Mouse (Mus musculus) MEL (cell line): Measurements from ENCODE around the gene Pip5k1a. TPM values are rescaled to one million over a fixed set of nuclear protein-coding genes. Genes with fewer than 3 reads are reported as not detected.
A peak's percentile ranks its signal among the peaks of the same experiment; 100 is the strongest.

Source experiments
- DNase-seq: peaks from one replicate; pipeline ENCODE4 v3.0.0; 2011; ENCODE audit warnings: low read depth, low spot score
- H3K27ac ChIP-seq: 2 replicates; pipeline ENCODE4 v1.5.1; 2012; ENCODE audit warnings: low read depth, mild to moderate bottlenecking, control low read depth, low read length, moderate library complexity; ENCODE audit not compliant: control insufficient read depth
- H3K27me3 ChIP-seq, 2 experiments: fragments of 150-350 bp in 1 of 2; sonication (generic) in 1 of 2; 2 replicates each; pipeline ENCODE4 v1.6.1; 2012; ENCODE audit warnings: low read length in 2 of 2, mild to moderate bottlenecking in 2 of 2, improper control_type of control experiment in 1 of 2, moderate library complexity in 1 of 2; ENCODE audit not compliant: insufficient read depth in 2 of 2, control insufficient read depth in 1 of 2
- H3K36me3 ChIP-seq, 2 experiments: 2 replicates each; pipeline ENCODE4 v1.6.1; 2012 to 2014; ENCODE audit warnings: low read length in 2 of 2, improper control_type of control experiment in 1 of 2, inconsistent platforms in 1 of 2, mild to moderate bottlenecking in 1 of 2; ENCODE audit not compliant: insufficient read depth in 2 of 2, control insufficient read depth in 1 of 2
- H3K4me1 ChIP-seq, 2 experiments: fragments of 150-350 bp in 1 of 2; sonication (generic) in 1 of 2; 2 replicates each; pipeline ENCODE4 v1.6.1; 2012; ENCODE audit warnings: low read length in 2 of 2, improper control_type of control experiment in 1 of 2, mild to moderate bottlenecking in 1 of 2; ENCODE audit not compliant: insufficient read depth in 2 of 2, control insufficient read depth in 1 of 2
- H3K4me3 ChIP-seq, 2 experiments: fragments of 150-350 bp in 1 of 2; sonication (generic) in 1 of 2; 2 replicates each; pipeline ENCODE4 v1.5.1; 2012; ENCODE audit warnings: low read depth in 2 of 2, low read length in 2 of 2, mild to moderate bottlenecking in 2 of 2, moderate library complexity in 2 of 2, control low read depth in 1 of 2, improper control_type of control experiment in 1 of 2; ENCODE audit not compliant: control insufficient read depth in 1 of 2, insufficient read depth in 1 of 2
- H3K79me2 ChIP-seq: 2 replicates; pipeline ENCODE4 v1.6.1; 2012; ENCODE audit warnings: mild to moderate bottlenecking, low read length, moderate library complexity; ENCODE audit not compliant: control insufficient read depth, poor library complexity, insufficient read depth
- H3K9ac ChIP-seq: 2 replicates; pipeline ENCODE4 v1.6.1; 2012; ENCODE audit warnings: low read depth, mild to moderate bottlenecking, control low read depth, low read length, moderate library complexity; ENCODE audit not compliant: control insufficient read depth, poor library complexity, severe bottlenecking
- H3K9me3 ChIP-seq: fragments of 150-350 bp; sonication (generic); replicated peaks from 2 replicates; pipeline ENCODE4 v1.6.1; 2012; ENCODE audit warnings: mild to moderate bottlenecking, low read length, improper control_type of control experiment, moderate library complexity; ENCODE audit not compliant: insufficient read depth
- CHD2 ChIP-seq: IDR thresholded peaks from 2 replicates; pipeline ENCODE4 v1.6.1; 2011; ENCODE audit warnings: low read length, improper control_type of control experiment
- EP300 ChIP-seq, 2 experiments: IDR thresholded peaks; 2 replicates each; pipeline ENCODE4 v1.6.1; 2011; ENCODE audit warnings: improper control_type of control experiment in 2 of 2, low read length in 2 of 2, low read depth in 1 of 2, mild to moderate bottlenecking in 1 of 2
- GABPA ChIP-seq: IDR thresholded peaks from 2 replicates; pipeline ENCODE4 v1.6.1; 2012; ENCODE audit warnings: low read depth, mild to moderate bottlenecking, inconsistent platforms, low read length, improper control_type of control experiment, moderate library complexity
- HCFC1 ChIP-seq: IDR thresholded peaks from 2 replicates; pipeline ENCODE4 v1.6.1; 2012; ENCODE audit warnings: low read depth, mild to moderate bottlenecking, inconsistent platforms, low read length, improper control_type of control experiment, moderate library complexity
- MAX ChIP-seq: IDR thresholded peaks from 2 replicates; pipeline ENCODE4 v1.6.1; 2011; ENCODE audit warnings: low read length, improper control_type of control experiment
- MAZ ChIP-seq: IDR thresholded peaks from 2 replicates; pipeline ENCODE4 v1.6.1; 2012; ENCODE audit warnings: low read depth, mild to moderate bottlenecking, inconsistent platforms, low read length, improper control_type of control experiment
- POLR2AphosphoS2 ChIP-seq: IDR thresholded peaks from 2 replicates; pipeline ENCODE4 v1.6.1; 2011; ENCODE audit warnings: low read length, improper control_type of control experiment
- RAD21 ChIP-seq: IDR thresholded peaks from 2 replicates; pipeline ENCODE4 v1.6.1; 2011; ENCODE audit warnings: mild to moderate bottlenecking, low read depth, low read length, improper control_type of control experiment
- SIN3A ChIP-seq: IDR thresholded peaks from 2 replicates; pipeline ENCODE4 v1.6.1; 2012; ENCODE audit warnings: low read length, improper control_type of control experiment, inconsistent platforms
- USF1 ChIP-seq: IDR thresholded peaks from 2 replicates; pipeline ENCODE4 v1.6.1; 2014; ENCODE audit warnings: low read depth, mild to moderate bottlenecking, inconsistent platforms, low read length, improper control_type of control experiment, moderate library complexity
- ZC3H11A ChIP-seq: IDR thresholded peaks from 2 replicates; pipeline ENCODE4 v1.6.1; 2012; ENCODE audit warnings: low read depth, mild to moderate bottlenecking, inconsistent platforms, low read length, improper control_type of control experiment
- ZNF384 ChIP-seq: IDR thresholded peaks from 2 replicates; pipeline ENCODE4 v1.6.1; 2012; ENCODE audit warnings: low read depth, mild to moderate bottlenecking, inconsistent platforms, low read length, improper control_type of control experiment
- polyA plus RNA-seq, 2 experiments: library from polyadenylated mRNA; stranded (reverse) in 1 of 2; unstranded in 1 of 2; fragments of >175 nt in 1 of 2; fragments of >200 nt in 1 of 2; gene quantifications; 2 replicates each; pipeline versions ENCODE4 v1.2.1 to v1.2.4; 2012; ENCODE audit warnings: low replicate concordance in 2 of 2, low read depth in 1 of 2; ENCODE audit not compliant: insufficient read length in 2 of 2, insufficient read depth in 1 of 2, missing spikeins in 1 of 2
- total RNA-seq: library from RNA; depleted of rRNA; stranded (reverse); fragments of 300-350 nt; gene quantifications from 2 replicates; pipeline ENCODE4 v1.2.3, GENCODE M21; 2012

Pip5k1a gene
- total and polyA plus RNA-seq, 3 experiments, result 47.7 to 322 (median 103) TPM

- TF ChIP-seq SIN3A, result peak; percentile 80
- no peak; the same call in 1 of the 2 replicates for TF ChIP-seq MAX
- TF ChIP-seq USF1, result no peak
These were observed 92.1 kb downstream of the Pip5k1a start (continued) for GRCm38 (mm10) chr3:95014428-95015151.

GRCm38 (mm10) chr3:95013699-95014427 lies 92.9 kb downstream of the Pip5k1a start:
- H3K36me3 ChIP-seq, result peaks cover 0 to 13% of the 10 kb centered on the region in 2 experiments; a peak in 3 of 4 replicates
- no peak for DNase-seq
- H3K4me1 ChIP-seq, result peaks cover 4 to 15% of the 10 kb centered on the region in 2 experiments
- no peak overlapping the region for H3K27ac ChIP-seq
- no peaks in the 10 kb centered on the region for H3K27me3 ChIP-seq
- no peaks in the 10 kb centered on the region for H3K9me3 ChIP-seq
- peaks cover 24% of the 10 kb centered on the region for H3K79me2 ChIP-seq
- H3K9ac ChIP-seq, result peak overlapping the region; percentile 83
- TF ChIP-seq CHD2 (no peak), HCFC1 (no peak), RAD21 (no peak), GABPA (no peak), MAZ (no peak), POLR2AphosphoS2 (no peak), ZNF384 (no peak)
- H3K4me3 ChIP-seq, result peak overlapping the region; percentile 64 to 71

- no peaks in the 10 kb centered on the region for H3K9me3 ChIP-seq
- no peak for DNase-seq
- no peak for TF ChIP-seq EP300 (IDR thresholded peaks at IDR 0.05; ENCODE audit: low read depth in 1 of 2, low read length in 2 of 2)
- TF ChIP-seq HCFC1, result no peak
- TF ChIP-seq ZC3H11A, result no peak
- peaks cover 24% of the 10 kb centered on the region for H3K79me2 ChIP-seq
- H3K27ac ChIP-seq, result no peak overlapping the region
- H3K4me1 ChIP-seq, result peaks cover 4 to 15% of the 10 kb centered on the region in 2 experiments
- H3K9ac ChIP-seq, result no peak overlapping the region
- H3K36me3 ChIP-seq, result peaks cover 0 to 13% of the 10 kb centered on the region in 2 experiments; a peak in 3 of 4 replicates
- H3K27me3 ChIP-seq, result no peaks in the 10 kb centered on the region
- no peak overlapping the region for H3K4me3 ChIP-seq
These were observed 93.7 kb downstream of the Pip5k1a start for GRCm38 (mm10) chr3:95012982-95013381.
